Mouse (Mus musculus): ENCODE measurements around the gene Ptpn20.

DNA sequence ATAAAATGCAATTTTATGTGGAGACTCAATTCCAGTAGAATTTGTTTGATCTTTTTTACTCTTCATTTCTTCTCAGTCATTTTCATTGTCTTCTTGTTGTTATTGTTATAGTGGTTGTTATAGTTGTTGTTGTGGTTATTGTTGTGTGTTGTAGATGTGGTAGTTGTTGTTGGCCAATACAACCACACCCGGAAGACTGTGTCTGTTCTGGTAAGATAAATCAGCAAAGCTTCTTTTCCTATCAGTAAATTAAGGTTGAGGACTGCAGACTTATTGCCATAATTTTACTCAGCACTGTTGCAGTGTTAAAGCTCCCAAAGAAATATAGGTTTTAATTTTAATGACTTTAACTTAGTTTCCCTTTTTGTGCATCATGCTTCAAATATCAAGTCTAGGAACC is 45.8 kb downstream of the Ptpn20 start:
- TF ChIP-seq CTCF (IDR thresholded peaks at IDR 0.05; ENCODE audit: control insufficient read depth, insufficient read depth, insufficient replicate concordance, low read depth, low read length): no peak
- no peak for TF ChIP-seq POLR2A (IDR thresholded peaks at IDR 0.05; ENCODE audit: control insufficient read depth, low read depth, low read length)
